Mouse (Mus musculus) adrenal gland (tissue): Measurements from ENCODE around the gene Gramd1b.

Experiments used
- intact Hi-C: fragments of 180-260 bp; cut with DNase I; formaldehyde crosslinking; loops from one replicate; pipeline ENCODE4 v1.15.1; 2025

Gene Gramd1b

DNA sequence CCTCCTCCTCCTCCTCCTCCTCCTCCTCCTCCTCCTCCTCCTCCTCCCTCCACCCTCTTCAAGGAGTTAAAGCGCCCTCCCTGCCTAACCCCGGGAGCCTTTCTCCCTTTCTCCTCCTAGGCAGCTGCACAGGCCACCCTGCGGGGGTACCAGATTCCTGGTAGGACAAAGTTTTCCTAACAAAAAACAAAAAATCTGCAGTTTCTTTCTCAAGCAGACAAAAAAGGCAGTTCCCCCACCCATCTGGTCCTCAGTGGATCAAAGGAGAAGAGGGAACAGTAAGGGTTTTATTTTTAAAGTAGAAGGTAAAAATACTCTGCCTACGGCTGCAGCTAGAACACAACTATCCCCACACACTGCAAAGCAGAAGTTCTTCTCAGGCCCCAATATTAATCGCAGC is 156.2 kb downstream of the Gramd1b start:
- intact Hi-C loops: no loop called here

DNA sequence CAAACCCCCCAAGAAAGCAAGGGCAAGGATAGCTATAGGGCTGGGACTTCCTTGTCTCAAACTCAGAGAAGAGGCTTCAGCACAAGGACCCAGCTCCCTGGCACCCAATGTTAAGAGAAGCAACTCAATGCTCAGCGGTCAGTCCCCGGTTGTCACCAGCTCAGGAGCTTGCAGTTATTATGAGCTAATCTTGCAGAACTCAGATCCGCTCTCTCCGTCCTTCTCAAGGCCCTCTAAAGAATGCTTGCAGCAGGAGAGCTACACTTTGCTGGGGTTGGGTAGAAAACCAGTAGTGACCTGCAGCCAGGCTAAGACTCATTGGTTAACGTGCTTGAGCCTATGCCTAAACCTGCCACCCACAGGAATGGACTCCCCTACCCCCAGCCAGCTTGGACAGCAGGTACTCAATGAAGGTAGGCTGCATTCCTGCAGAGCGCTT is 156.6 kb downstream of the Gramd1b start:
- intact Hi-C loops: no loop called here

DNA sequence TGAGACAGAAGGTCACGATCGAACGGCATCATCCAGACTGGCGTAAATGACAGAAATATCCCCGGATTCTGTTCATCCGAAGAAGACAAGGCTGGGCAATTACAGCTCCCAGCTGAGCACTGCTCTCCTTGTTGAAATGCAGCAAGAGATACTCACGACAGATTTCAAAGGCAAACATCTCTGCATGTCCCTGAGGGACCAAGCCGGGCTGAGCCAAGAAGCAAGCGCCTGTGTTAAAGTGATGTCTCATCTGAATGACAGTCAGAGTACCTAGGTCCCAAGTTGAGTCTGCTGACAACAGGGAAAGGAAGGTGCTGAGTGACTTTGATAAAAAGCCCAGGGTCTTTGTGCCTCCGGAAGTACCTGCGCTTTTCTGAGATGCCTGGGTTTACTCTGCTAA is 157.1 kb downstream of the Gramd1b start:
- intact Hi-C loops: no loop called here

DNA sequence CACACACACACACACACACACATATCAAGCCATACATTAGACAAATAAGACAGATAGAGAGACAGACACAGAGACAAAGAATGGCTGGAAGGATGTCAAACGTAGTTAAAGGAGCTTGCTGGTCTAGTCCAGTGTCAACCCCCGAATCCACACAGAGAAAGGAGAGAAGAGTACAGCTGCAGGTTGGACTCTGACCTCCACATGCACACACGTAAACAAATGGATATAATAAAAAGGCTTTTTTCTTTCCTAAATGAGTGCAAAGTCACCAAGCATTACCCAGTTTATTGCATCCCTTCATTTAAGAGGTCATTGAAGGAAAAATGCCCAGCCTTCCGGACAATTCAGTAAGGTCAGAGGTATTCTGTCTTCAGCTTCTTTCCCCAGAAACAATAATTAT is 161.0 kb downstream of the Gramd1b start:
- intact Hi-C loops: no loop called here

DNA sequence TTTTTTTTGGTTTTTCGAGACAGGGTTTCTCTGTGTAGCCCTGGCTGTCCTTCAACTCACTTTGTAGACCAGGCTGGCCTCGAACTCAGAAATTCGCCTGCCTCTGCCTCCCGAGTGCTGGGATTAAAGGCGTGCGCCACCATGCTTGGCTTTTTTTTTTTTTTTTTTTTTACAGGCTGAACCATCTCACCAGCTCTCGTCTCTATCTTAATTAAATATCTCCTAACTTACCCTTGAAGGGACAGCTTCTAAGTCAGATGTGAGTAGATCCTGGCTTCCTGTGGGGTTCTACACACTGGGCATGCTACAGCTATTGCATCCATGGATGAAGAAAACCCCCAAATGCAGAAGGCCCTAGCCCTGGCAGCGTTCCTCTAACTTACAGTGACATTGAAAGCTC is 164.4 kb downstream of the Gramd1b start:
- intact Hi-C loops: no loop called here

DNA sequence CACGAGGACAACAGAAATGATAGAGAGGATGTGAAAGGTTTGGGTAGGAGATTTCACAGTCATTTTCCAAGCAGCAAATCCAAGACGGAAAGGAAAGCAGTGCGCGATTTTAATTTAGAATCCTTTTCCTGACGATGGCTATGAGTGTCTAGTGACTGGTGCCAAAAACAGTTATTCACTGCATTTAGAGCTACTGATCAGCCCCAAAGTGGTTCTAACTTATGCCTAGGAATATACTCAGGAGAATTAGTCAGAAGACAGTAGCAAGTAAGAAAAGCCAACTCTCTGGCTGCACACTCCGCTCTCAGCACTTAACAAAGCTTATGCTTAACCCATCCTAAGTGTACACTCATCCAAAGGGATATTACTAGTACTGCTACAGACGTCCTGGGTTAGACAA is 166.9 kb downstream of the Gramd1b start:
- intact Hi-C loops: no loop called here

DNA sequence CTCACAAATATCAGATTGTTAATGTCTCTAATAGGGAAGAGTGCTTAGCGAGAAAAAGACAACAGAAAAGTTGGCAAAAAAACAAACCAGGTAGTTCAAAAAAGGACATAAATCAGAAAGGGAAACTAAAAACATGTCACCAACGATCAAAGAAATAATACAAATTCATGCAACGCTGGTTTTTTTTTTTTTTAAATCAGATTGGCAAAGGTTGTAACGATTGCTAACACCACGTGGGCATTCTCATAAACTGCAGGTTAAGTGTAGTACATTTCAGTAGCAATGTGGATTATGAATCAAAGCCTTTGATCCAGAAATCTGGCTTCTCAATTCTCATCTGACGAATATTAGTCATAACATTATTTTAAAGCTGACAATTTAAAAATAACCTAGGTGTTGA is 169.2 kb downstream of the Gramd1b start:
- intact Hi-C loops: no loop called here

DNA sequence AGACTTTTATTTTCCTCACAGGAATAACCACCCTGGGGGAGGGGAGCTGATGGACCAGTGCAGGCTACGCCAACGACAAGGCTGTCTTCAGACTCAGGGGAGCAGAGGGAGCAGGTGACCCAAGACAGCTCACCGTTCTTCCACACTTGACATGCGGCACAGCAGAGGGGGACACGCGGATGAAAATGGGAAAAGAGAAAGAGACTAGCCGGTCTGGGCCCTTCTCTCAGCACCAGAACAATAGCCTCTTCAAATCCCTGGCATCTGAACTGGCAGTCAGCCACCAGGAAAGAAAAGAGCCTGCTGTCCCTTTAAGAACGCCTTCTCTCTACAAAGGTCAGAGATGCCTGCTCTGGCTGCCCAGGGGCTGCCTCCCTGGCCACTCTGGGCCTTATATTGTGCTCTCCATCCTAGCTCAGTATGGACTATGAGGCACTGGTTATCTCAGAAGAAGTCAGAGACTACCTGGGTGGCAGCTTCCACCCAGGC is 172.7 kb downstream of the Gramd1b start:
- intact Hi-C loops: no loop called here

DNA sequence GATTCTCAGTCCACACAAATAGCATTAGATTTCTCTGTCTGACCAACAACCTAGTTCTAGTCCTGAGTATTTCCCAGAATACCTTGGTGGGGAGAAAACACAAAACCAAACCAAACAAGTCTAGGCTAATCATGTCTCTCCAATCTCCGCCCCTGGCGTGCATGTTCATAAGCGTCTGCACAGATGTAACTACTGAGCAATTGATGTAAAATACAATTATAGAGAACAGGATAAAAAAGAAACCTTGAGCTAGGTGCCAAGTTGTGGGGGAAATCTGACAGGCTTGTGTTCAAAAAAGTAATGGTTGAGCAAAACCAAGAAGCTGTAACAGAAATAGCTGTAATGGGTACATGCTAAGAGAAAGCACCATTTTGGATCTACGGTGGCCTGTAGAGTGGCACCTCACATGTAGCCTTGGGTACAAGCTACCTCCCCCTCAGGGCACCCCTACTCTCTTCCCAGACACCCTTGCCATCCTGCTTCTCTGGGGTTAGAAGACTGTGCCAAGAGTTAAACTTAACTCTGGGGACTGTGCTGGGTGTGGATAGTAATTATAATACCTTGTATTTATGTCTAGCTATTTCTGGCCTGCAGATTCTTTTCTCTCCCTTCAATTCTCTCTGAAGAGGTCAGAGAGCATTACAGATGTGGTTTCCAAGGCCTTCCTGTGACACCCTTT is 174.3 kb downstream of the Gramd1b start:
- intact Hi-C loops: no loop called here

DNA sequence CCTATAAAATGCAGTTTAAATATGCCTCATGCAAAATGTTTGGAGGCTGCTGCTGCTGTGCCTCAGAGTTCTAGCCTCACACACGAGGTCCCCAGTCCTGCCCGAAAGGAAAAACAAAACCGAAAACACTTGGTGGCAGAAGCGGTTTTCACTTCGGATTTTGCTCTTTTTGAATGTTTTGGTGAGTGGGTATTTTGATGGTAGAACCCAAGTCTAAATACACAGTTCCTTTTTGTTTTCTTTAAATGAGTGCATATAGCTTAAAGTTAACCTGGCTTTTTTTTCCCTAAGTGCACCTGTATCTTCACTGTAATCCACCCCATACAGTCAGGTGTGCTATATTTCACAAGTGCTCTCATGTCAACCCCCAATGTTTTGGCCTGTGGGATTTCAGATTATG is 174.8 kb downstream of the Gramd1b start:
- intact Hi-C loops: no loop called here

DNA sequence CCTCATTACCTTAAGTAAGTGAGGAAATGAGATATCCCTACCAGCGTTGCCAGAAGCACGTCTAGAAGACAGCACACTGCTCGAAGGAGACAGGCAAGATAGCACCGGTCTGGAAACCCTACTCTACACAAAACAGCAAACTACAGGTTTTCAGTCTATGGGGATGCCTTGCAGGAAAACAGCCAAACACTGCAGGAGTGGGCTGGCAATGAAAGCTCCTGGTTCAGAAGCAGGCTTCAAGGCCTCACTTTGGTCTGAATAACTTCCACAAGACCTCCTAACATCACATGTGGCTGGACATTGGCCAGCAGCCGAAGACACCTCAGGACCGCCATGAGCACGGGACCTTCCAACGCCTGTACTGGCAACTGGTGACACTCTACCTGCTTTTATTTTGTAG is 175.8 kb downstream of the Gramd1b start:
- intact Hi-C loops: no loop called here

DNA sequence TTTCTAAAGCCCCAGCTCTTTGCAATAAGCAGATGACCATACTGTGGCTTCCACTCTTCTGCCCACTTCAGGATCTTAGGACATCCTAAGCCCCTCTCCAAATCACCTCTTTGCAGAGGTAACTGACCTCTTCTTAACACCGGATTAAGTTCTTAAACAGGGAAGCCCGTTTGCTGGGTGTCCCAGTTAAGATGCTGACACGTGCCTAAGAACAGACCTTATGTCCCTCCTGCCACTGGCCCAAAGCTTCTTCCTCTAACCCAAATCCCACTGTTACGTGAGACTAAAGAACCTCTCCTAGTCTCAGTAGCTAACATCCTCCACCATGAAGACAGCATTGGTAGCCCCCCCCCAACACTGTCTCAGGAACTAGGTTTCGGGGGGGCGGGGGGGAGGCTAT is 177.6 kb downstream of the Gramd1b start:
- intact Hi-C loops: no loop called here

DNA sequence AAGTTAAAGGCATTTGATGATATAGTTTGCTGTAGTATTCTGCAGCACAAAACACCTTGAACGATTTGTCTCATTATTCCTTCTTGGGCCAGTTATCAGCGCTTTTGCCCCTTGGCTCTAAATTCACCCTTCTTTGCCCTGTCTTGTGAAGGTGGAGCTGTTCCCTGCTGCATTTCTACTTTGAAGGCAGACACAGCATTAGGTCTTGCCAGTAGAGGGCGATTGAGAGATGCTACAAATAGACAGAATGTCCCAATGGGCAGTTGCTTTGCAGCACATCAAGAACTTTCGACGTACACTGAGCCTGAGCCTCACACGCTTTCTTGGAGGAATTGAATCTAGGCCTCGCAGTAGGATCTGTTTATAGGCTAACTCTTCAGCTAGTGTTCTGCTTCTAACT is 180.5 kb downstream of the Gramd1b start:
- intact Hi-C loops: no loop called here

DNA sequence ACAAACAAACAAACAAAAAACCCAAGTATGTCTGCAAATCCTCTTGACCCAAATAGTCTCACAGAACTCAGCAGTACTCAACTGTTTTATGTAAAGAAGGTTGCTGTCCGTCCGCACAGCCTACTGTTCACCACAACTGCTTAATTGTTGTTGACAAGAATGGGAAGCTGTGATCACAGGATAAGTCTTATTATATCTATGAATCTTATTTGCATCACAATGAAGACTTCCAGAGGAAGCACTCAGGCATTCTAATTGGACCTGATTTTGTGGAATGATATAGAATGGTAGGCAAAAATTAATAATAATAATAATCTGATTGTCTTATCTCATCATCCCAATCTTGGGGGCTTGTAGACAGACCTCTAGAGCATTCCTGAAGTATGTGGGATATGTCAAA is 181.1 kb downstream of the Gramd1b start:
- intact Hi-C loops: no loop called here

DNA sequence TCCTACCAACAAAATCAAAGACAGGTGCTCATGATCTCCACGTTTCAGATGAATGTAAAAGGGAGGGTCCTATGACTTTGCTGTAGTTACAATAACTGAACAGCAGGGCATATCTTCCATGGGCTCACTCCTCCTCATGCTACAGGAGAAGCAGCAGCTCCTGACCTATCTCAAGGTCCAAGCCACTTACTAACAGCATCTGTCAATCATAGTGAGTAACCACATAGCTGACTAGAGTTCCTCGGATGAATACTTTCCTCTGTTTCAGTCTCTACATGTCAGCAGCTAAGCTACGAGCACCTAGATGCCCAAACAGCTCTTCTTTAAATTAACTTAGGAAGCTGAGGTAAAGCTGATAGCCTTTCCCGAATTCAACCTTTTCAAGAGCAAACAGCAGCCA is 181.6 kb downstream of the Gramd1b start:
- intact Hi-C loops: no loop called here

DNA sequence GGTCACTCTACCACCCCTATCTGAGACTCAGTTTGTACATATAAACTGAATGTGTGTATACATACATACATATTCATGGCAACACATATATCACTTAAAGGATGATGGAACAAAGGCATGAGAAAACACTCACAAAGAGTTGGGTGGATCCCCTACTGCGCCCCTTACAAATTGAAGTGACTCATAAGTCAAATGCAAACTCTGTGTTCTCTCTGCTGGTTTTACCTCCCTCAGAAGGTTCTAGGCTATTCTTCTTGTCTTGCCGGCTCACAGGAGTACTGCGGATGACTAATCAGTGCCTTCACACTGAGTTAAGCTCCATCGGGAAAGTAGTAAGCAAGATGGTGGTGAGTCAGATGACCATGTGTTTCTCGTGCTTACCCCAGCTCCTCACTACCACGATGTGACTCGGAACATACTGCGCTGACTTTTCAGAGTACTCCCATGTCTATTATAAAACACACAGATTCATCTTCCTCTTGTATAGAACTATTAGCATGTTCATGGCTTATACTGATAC is 182.4 kb downstream of the Gramd1b start:
- intact Hi-C loops: no loop called here

DNA sequence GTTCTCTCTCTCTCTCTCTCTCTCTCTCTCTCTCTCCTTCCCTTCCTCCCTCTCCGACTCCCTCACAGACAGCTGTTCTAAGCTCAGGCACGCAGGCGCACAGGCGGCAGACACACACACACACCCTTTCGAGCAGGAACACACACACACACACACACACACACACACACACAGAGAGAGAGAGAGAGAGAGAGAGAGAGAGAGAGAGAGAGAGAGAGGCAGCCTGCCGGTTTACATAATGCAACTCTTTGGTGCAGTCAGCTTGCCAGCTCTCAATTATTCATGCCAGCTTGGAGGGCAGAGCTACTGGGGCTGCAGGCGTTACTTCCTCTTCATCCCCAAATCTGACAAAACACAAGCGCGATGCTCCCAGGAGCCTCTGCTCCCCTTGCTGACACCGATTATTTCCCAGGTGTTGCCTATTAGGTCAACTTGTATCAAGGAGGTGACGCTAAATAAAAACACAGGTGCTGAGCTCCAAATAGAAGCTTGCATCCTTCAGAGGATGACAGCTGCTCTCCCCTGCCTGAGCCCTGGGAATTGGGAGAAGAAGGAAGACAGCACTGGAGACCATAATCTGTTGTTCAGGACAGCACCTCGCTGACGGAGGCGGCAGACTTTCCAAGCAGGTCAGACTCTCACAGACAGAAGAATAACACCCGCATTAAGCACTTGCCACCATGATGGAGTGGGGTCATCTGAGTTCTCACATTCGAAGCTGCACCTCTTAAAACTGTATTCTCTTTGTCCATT is 184.8 kb downstream of the Gramd1b start:
- intact Hi-C loops: no loop called here

DNA sequence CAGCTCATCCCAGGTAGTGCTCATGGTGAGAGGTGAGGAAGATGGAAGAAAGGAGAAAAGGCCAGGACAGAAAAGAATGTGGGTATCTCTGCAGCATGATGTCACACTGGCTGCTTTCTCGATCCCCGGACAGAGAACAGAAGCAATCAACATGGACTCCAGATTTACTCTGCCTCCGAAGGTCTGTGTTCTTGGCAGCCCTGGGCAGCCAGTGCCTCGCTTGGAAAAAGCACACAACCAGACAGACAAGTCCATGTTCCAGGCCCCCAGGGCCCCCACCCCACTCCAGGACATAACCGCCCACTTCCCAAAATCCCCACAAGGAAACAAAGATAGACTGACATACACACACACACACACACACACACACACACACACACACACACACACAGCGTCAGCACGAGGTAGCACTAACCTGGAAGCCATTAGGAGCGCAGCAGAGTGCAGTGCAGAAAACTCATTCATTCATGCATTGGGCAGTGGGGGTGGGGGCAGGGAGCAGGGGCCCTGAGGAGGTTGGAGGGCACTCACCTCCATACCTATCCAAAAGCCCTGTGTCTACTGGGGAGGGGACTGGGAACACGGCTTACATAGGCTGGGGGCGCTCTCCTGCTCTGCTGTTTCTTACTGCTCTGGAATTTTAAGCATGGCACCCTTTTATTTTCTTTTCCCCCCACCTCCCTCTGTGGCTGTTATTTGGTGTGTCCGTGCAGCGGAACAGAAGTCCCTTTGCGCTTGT is 185.5 kb downstream of the Gramd1b start:
- intact Hi-C loops: no loop called here

DNA sequence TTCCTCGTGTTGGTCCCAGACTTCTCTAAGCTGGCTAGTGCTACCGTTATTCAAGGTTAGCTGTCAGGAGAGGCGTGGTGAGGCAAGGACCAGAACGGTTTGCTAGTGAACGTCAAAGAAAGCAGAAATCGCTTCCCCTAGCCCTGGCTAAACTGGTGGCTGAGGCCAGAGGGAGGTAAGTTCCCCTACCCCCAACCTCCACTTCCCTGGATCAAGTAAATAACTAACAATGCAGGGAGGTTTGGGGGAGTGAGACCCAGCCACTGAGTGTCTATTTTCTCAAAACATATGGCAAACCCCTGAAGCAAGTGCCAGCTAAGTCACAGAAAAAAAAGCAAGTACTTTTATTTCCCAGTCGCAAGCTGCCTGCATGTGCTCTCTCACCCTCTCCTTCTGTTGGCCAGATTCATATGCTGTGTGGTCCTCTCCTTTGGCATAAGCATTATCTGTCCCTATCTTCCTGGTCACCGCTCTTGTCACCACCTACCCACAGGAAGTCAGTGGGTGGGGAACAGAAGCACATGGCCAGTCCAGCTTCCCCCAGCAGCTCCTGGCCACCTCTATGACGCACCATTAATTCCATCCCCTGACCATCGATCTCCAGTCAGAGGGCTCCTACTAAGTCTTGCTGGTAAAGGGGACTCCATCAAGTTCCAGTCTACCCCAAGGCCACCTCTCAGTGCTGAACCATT is 186.2 kb downstream of the Gramd1b start:
- intact Hi-C loops: no loop called here

DNA sequence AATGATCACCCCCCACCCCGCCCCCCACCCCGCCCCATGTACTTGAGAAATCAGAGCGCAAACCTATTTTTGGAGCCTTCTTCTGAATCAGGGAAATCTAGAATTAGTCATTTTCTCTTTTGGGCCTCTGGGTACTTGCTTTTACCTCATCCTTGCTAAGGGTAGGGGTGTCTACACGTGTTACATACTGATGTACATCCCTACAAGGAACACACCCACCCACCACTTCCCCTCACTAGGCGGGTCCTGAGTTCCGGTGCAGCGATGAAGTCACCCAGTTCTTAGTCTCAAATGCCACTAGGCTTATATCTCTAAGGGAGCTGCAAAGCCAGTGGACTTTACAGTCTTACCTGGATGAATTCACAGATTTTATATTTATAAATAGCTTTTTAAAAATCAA is 187.4 kb downstream of the Gramd1b start:
- intact Hi-C loops: no loop called here

DNA sequence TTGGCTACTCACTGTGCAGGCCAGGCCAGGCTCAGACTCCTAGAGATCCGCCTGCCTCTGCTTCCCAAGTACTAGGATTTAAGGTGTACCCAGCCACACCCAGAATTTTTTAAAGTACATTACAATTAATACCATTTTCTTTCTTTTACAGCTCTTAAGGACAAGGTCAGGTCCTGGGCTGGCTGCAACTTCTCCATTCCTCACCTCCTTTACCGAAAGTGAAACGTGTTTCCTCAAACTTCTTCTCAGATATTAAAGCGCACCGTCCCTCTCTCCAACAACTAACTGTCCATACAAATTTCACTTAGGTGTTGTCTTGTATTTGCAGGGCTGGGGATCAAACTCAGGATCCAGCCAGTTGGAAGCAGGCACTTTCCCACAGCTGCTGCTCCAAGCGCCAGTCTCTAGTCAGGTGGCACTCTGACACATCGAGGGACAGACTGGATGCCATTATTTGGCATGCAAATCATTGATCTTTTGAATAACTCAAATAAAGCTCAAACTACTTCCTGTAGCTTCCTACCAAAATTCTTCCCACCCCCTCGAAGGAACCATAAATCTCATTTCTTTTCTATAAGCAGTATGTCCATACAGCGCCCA is 188.0 kb downstream of the Gramd1b start:
- intact Hi-C loops: no loop called here
